Mouse (Mus musculus) heart, postnatal 0 days (tissue): ENCODE measurements around the gene Ankmy1. TPM values are rescaled to one million over a fixed set of nuclear protein-coding genes. Genes with fewer than 3 reads are reported as not detected.

ENCODE experiments used
- ATAC-seq: fragments of 200-750 bp; cut with Nextera tagmentation; 2 replicates; pipeline ENCODE4 v1.8.0; 2017; ENCODE audit warnings: low read depth, moderate number of reproducible peaks, moderate library complexity; ENCODE audit not compliant: insufficient read depth
- DNase-seq: peaks from one replicate; pipeline ENCODE4 v3.0.0-alpha.2; 2016; ENCODE audit warnings: low spot score
- H3K27ac ChIP-seq: fragments of 300-500 bp; sonication (generic); 2 replicates; pipeline ENCODE4 v1.5.1; 2014; ENCODE audit warnings: low read depth, mild to moderate bottlenecking
- H3K27me3 ChIP-seq: fragments of 300-500 bp; sonication (generic); 2 replicates; pipeline ENCODE4 v1.6.1; 2014; ENCODE audit warnings: low read length, mixed read lengths; ENCODE audit not compliant: control insufficient read depth, insufficient read depth
- H3K36me3 ChIP-seq: fragments of 300-500 bp; sonication (generic); replicated peaks from 2 replicates; pipeline ENCODE4 v1.6.1; 2014; ENCODE audit warnings: low read length, mixed read lengths; ENCODE audit not compliant: control insufficient read depth, insufficient read depth
- H3K4me1 ChIP-seq: fragments of 300-500 bp; sonication (generic); 2 replicates; pipeline ENCODE4 v1.6.1; 2014; ENCODE audit warnings: antibody characterized with exemption; ENCODE audit not compliant: control insufficient read depth, insufficient read depth
- H3K4me2 ChIP-seq: fragments of 300-500 bp; sonication (generic); 2 replicates; pipeline ENCODE4 v1.6.1; 2014; ENCODE audit warnings: low read depth, mild to moderate bottlenecking, low read length, moderate library complexity
- H3K4me3 ChIP-seq: fragments of 300-500 bp; sonication (generic); 2 replicates; pipeline ENCODE4 v1.5.1; 2014; ENCODE audit warnings: low read depth, low read length
- H3K9ac ChIP-seq: fragments of 300-500 bp; sonication (generic); replicated peaks from 2 replicates; pipeline ENCODE4 v1.6.1; 2014; ENCODE audit warnings: low read depth, low read length, mixed read lengths
- H3K9me3 ChIP-seq: fragments of 300-500 bp; sonication (generic); replicated peaks from 2 replicates; pipeline ENCODE4 v1.6.1; 2016; ENCODE audit warnings: low read length; ENCODE audit not compliant: control insufficient read depth
- CTCF ChIP-seq: IDR thresholded peaks from 2 replicates; pipeline ENCODE4 v1.5.1; 2016; ENCODE audit warnings: antibody characterized with exemption, control low read depth, low read depth
- EP300 ChIP-seq: IDR thresholded peaks from 2 replicates; pipeline ENCODE4 v1.6.1; 2016; ENCODE audit warnings: antibody characterized with exemption, low read depth
- WGBS: fragments of 180-500 bp; shearing (Covaris S2); extraction: QIAGEN DNeasy Blood & Tissue Kit; methylation state at CpG from one replicate; pipeline ENCODE4 v1.1.7; 2014; 5-methylcytosine and 5-hydroxymethylcytosine counted together
- polyA plus RNA-seq: library from polyadenylated mRNA; unstranded; fragments of >200 nt; fragmentation: Nextera tagmentation; extraction: Ambion mirVana; gene quantifications from 2 replicates; pipeline ENCODE4 v1.2.1, GENCODE M21; 2015
- total RNA-seq: library from RNA; depleted of rRNA; stranded (reverse); fragments of >200 nt; gene quantifications from 2 replicates; pipeline ENCODE4 v1.2.3, GENCODE M21; 2014; ENCODE audit warnings: low replicate concordance

The Ankmy1 gene
- total and polyA plus RNA-seq, 2 experiments from 2014 or later, result 0.10 TPM; not detected in 1

GRCm38 (mm10) chr1:92849491-92849890, 53.2 kb downstream of the Ankmy1 start:
- H3K9ac ChIP-seq, result no peak overlapping the region
- no peak overlapping the region for H3K4me3 ChIP-seq
- H3K4me2 ChIP-seq, result no peak overlapping the region
- WGBS, result 60% methylated on average over 2 of the region's 2 CpGs
- DNase-seq, result no peak
- no peak overlapping the region for H3K27ac ChIP-seq
- no peaks in the 10 kb centered on the region for H3K36me3 ChIP-seq
- TF ChIP-seq CTCF, result no peak
- TF ChIP-seq EP300, result no peak
- ATAC-seq, result no peak
- H3K9me3 ChIP-seq, result no peaks in the 10 kb centered on the region
- peaks cover 20% of the 10 kb centered on the region for H3K4me1 ChIP-seq
- H3K27me3 ChIP-seq, result 0 out of 2 replicates have a peak, but pooled peaks cover 3% of the 10 kb centered on the region

- ATAC-seq (no peak), DNase-seq (no peak)
- H3K27me3 ChIP-seq, result 0 out of 2 replicates have a peak, but pooled peaks cover 3% of the 10 kb centered on the region
- H3K9me3 ChIP-seq, result no peaks in the 10 kb centered on the region
- peak overlapping the region; percentile 13; the same call in 1 of the 2 replicates for H3K4me3 ChIP-seq
- H3K4me2 ChIP-seq, result peak overlapping the region; percentile 41
- no peak overlapping the region for H3K27ac ChIP-seq
- peak overlapping the region; percentile 10; the same call in 1 of the 2 replicates for H3K9ac ChIP-seq
- no peak for TF ChIP-seq EP300
- no peak for TF ChIP-seq CTCF
- H3K4me1 ChIP-seq, result peaks cover 20% of the 10 kb centered on the region
- H3K36me3 ChIP-seq, result no peaks in the 10 kb centered on the region
- WGBS, result 10% methylated on average over 40 of the region's 41 CpGs
Observed at GRCm38 (mm10) chr1:92847873-92848839, 54.5 kb downstream of the Ankmy1 start.

- WGBS, result 57% methylated on average over 7 of the region's 7 CpGs
- no peaks in the 10 kb centered on the region for H3K36me3 ChIP-seq
Observed at GRCm38 (mm10) chr1:92845889-92846288, 56.8 kb downstream of the Ankmy1 start.

GRCm38 (mm10) chr1:92841427-92841826, 61.3 kb downstream of the Ankmy1 start:
- Histone ChIP-seq H3K9ac (no peak overlapping the region), H3K27ac (no peak overlapping the region), H3K4me3 (no peak overlapping the region), H3K36me3 (no peaks in the 10 kb centered on the region), H3K4me2 (no peak overlapping the region), H3K9me3 (no peaks in the 10 kb centered on the region), H3K27me3 (no peaks in the 10 kb centered on the region), H3K4me1 (peaks cover 8% of the 10 kb centered on the region; the same call in 1 of the 2 replicates)
- no peak for DNase-seq
- ATAC-seq, result no peak
- WGBS, result 76% methylated on average over 3 of the region's 3 CpGs
- TF ChIP-seq EP300, result no peak
- TF ChIP-seq CTCF, result no peak

More at GRCm38 (mm10) chr1:92845889-92846288, 56.8 kb downstream of the Ankmy1 start:
- H3K4me1 ChIP-seq, result peaks cover 12% of the 10 kb centered on the region
- H3K4me2 ChIP-seq, result no peak overlapping the region
- DNase-seq (no peak), ATAC-seq (no peak)
- no peak overlapping the region for H3K27ac ChIP-seq
- H3K4me3 ChIP-seq, result no peak overlapping the region
- no peaks in the 10 kb centered on the region for H3K9me3 ChIP-seq
- H3K9ac ChIP-seq, result no peak overlapping the region
- TF ChIP-seq EP300, result no peak
- TF ChIP-seq CTCF, result no peak
- 0 out of 2 replicates have a peak, but pooled peaks cover 3% of the 10 kb centered on the region for H3K27me3 ChIP-seq

GRCm38 (mm10) chr1:92840231-92840890, 62.3 kb downstream of the Ankmy1 start:
- Histone ChIP-seq H3K36me3 (no peaks in the 10 kb centered on the region), H3K9me3 (no peaks in the 10 kb centered on the region), H3K4me2 (no peak overlapping the region), H3K27ac (no peak overlapping the region), H3K9ac (no peak overlapping the region), H3K4me1 (peaks cover 8% of the 10 kb centered on the region; the same call in 1 of the 2 replicates), H3K4me3 (no peak overlapping the region), H3K27me3 (no peaks in the 10 kb centered on the region)
- TF ChIP-seq EP300 (no peak), CTCF (peak; percentile 45)
- ATAC-seq, result no peak
- 74% methylated on average over 8 of the region's 8 CpGs for WGBS
- no peak for DNase-seq
